Comparison of ENCODE assay signal across 8 mouse cellular contexts in the genomic region with DNA sequence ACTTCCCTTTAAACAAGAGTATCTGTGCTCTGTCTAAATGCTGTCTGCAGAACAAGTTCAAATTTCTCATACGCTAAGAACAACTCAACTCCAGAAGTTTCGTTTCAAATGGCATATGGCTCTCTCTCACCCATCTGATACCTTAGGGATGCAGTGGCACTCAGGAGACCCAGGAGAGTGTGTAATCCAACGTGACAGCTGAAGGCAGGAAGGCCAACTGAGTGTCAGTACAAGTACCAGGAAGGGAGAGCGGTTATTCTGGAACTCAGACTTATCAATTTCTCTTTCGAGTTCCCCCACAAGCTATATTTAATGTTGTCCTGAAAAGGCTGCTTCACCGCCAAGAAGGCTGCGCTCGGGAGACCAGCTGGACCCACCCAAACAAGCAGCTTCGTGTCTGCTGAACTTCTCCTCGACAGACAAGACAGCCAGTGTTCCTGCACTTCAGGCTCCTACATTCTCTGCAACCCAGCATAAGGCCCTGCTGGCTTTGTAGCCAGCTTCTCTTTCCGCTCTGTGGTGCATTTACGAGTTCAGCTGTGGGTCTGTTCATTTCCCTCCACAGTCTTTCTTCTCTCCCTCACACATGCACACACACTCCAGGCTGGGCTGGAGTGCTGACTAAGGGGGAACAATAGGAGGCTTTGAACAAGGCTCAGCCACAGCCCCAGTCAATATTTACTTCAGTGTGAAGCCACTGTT. TPM values are rescaled to one million over a fixed set of nuclear protein-coding genes. Genes with fewer than 3 reads are reported as not detected.
DNase-seq lines count a peak whose midpoint lies in the region; ATAC-seq lines count a peak whose summit lies in the region.

No protein-coding gene starts in this region.

- ATAC-seq in limb, embryonic 15.5 days (ENCODE audit: insufficient number of reproducible peaks, low FRiP score, low TSS enrichment, low read depth), result peak; percentile 67
- peak; percentile 86; the same call in 1 of the 2 replicates for ATAC-seq in stomach, embryonic 14.5 days (ENCODE audit: insufficient number of reproducible peaks, insufficient read depth, low FRiP score, low read depth)
- no peak for ATAC-seq in activated CD4-positive, CD25-positive, alpha-beta regulatory T cell, adult 4 months

- H3K27me3 ChIP-seq in limb, embryonic 15.5 days, result no peaks in the 10 kb centered on the region
- H3K27me3 ChIP-seq in stomach, embryonic 14.5 days (ENCODE audit: control insufficient read depth, insufficient read depth, low read length), result no peaks in the 10 kb centered on the region

- peaks cover 11% of the 10 kb centered on the region for H3K4me1 ChIP-seq in limb, embryonic 15.5 days
- H3K4me1 ChIP-seq in stomach, embryonic 14.5 days (ENCODE audit: control insufficient read depth, insufficient read depth, low read length), result peaks cover 23% of the 10 kb centered on the region

- H3K4me3 ChIP-seq in limb, embryonic 15.5 days, result no peak overlapping the region
- H3K4me3 ChIP-seq in stomach, embryonic 14.5 days (ENCODE audit: low read depth, low read length), result peak overlapping the region; percentile 11; the same call in 1 of the 2 replicates

- no peaks in the 10 kb centered on the region for H3K9me3 ChIP-seq in limb, embryonic 15.5 days
- H3K9me3 ChIP-seq in stomach, embryonic 14.5 days (ENCODE audit: control insufficient read depth, low read depth, low read length), result no peaks in the 10 kb centered on the region

- 29% methylated on average over 12 of the region's 12 CpGs for WGBS in limb, embryonic 15.5 days
- WGBS in stomach, embryonic 14.5 days, result 17% methylated on average over 12 of the region's 12 CpGs

- H3K9ac ChIP-seq in limb, embryonic 15.5 days, result no peak overlapping the region
- H3K9ac ChIP-seq in stomach, embryonic 14.5 days (replicated peaks; ENCODE audit: low read depth, low read length), result no peak overlapping the region

- peak overlapping the region; percentile 57 for H3K27ac ChIP-seq in limb, embryonic 15.5 days
- H3K27ac ChIP-seq in stomach, embryonic 14.5 days (ENCODE audit: low read length), result peak overlapping the region; percentile 84

- no peaks in the 10 kb centered on the region for H3K36me3 ChIP-seq in limb, embryonic 15.5 days
- H3K36me3 ChIP-seq in stomach, embryonic 14.5 days (ENCODE audit: control insufficient read depth, insufficient read depth, low read length), result no peaks in the 10 kb centered on the region

- DNase-seq in cerebellum, postnatal 14 days, result peak; percentile 21 to 24
- DNase-seq in cerebellum, adult 11 months, result no peak
- DNase-seq in thymus, postnatal 14 days, result peak; percentile 23
- no peak for DNase-seq in thymus, postnatal 0 days (ENCODE audit: low spot score)
- DNase-seq in heart, postnatal 4 days, result peak; percentile 31

- peak overlapping the region; percentile 28; the same call in 1 of the 2 replicates for H3K4me2 ChIP-seq in limb, embryonic 15.5 days
- peak overlapping the region; percentile 38 for H3K4me2 ChIP-seq in stomach, embryonic 14.5 days (replicated peaks; ENCODE audit: low read depth, low read length)

RNA-seq across cellular contexts. Expression of a gene that starts 18.7 kb away (rescaled TPM):
- 3.2 and 3.5 TPM in 2 replicates for polyA plus RNA-seq in thymus, postnatal 0 days (2015; fragmentation: Nextera tagmentation; extraction: Ambion mirVana)
- 10 to 100 TPM; 39.7 to 46.1 TPM for total RNA-seq in heart, postnatal 4 days (2021)
- polyA plus RNA-seq in limb, embryonic 15.5 days (2015; fragmentation: Nextera tagmentation; extraction: Ambion mirVana), result 53.6 and 62.1 TPM in 2 replicates
- 56.9 and 58.6 TPM in 2 replicates for polyA plus RNA-seq in stomach, embryonic 14.5 days (2014; fragmentation: Nextera tagmentation; extraction: Ambion mirVana)
- polyA plus RNA-seq in activated CD4-positive, CD25-positive, alpha-beta regulatory T cell, adult 4 months (2017; shearing (Covaris generic)), result under 1 TPM in 1 of 2 experiments, not detected in 1; 0.19 TPM

Comparison
In these comparisons a context has a peak if more than half of its experiments do, and no peak if none do; other contexts are left out.
1. DNase-seq: peak in cerebellum, postnatal 14 days (2 of 2), thymus, postnatal 14 days (single experiment) and heart, postnatal 4 days (single experiment); none in cerebellum, adult 11 months (single experiment) and thymus, postnatal 0 days (single experiment).
2. RNA of a gene that starts 18.7 kb away (polyA plus RNA-seq): 53.6 to 62.1 TPM in limb, embryonic 15.5 days and 56.9 to 58.6 TPM in stomach, embryonic 14.5 days; 3.2 to 3.5 TPM in thymus, postnatal 0 days and 0.19 TPM in activated CD4-positive, CD25-positive, alpha-beta regulatory T cell, adult 4 months; every median in the first group is over 10 times any median in the second.